Mouse (Mus musculus) heart, postnatal 25 days (tissue): Measurements from ENCODE around the gene Xntrpc. TPM values are rescaled to one million over a fixed set of nuclear protein-coding genes. Genes with fewer than 3 reads are reported as not detected.
A peak's percentile ranks its signal among the peaks of the same experiment; 100 is the strongest.
"Not testable (repeated sequence)": the region's sequence is repeated elsewhere in the genome, so short reads cannot be mapped to it uniquely, and the experiment has no call there.

ENCODE experiments used
- DNase-seq: peaks from one replicate; pipeline ENCODE4 v3.0.0; 2022; ENCODE audit warnings: low spot score
- intact Hi-C: fragments of 180-260 bp; cut with DNase I; formaldehyde crosslinking; loops from one replicate; pipeline ENCODE4 v1.15.1; 2025
- total RNA-seq, 2 experiments: library from RNA; stranded (reverse); gene quantifications; 2 replicates each; pipeline ENCODE4 v1.2.3; 2021

The Xntrpc gene
- under 1 TPM; 0.91 to 0.92 TPM for total RNA-seq

DNA sequence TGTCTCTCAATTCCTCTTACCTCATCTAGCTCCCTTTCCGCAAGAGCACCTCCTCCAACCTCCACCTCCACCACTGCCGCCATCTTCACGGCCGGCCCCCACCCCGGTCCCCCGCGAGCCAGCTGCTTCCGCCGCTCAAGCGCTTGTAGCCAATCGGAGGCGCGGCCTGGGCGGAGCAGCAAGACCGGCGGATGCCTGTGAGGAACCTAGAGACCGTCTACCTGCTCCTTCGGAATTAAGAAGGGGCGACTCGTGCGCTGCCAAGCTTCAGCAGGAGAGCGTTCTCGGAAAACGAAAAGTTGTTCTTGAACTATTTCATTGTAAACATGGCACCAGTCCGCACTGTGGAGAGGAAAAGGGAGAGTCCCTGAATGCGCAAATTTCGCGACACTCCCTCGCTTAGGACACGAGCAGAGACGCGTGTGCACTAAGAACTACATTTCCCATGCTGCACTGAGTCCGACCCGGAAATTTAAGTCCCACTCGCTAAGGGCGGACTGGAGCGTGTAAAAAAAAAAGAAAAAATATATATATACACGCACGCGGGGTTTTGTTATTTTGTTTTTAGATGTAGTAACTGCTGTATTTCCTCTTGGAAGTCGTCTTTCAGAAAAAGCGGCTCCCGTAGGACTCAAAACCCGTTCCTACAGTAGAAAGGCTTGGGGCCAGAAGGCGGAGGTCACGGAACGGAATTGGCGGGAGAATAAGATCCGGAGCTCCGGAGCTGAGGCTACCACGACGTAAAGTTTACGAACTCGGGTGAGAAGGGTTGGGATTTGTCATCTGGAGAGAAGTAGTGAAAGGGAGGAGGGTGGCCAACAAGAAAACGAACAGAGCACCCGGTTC lies at the start of gene Xntrpc, which contains the start of the genes Rnf121 and Xndc1:
Xntrpc (plus strand) TSS at position 668 of the 846 bp plus-strand sequence.
Rnf121 (minus strand) TSS at position 424 of the 846 bp plus-strand sequence.
Xndc1 (plus strand) TSS at position 466 of the 846 bp plus-strand sequence.
- intact Hi-C loops: loop anchor here (5.0 kb wide), 1 partner anchor 158 kb away; the partner anchor contains the start of genes Lamtor1 and Tomt
- DNase-seq: peak; percentile 89

DNA sequence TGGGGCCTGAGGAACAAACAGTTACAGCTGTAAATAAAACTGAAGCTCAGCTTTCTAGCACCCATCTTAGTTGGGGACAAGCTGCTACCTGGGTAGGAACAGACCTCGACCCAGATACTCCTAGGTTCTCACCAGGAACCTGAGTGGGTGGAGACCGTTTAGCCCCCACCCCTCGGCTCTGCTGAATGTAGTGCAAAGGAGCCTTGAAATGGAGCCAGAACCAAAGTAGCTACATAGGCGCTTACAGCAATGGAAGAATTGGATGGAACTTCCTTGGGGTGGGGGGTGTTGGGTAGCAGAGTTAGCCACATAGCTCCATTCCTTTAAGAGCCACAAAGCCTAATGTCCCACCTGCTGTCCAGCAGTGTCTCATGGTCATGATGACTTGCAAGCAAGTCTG lies 48.6 kb upstream of the Xntrpc start:
- no peak for DNase-seq
- intact Hi-C loops: no loop called here

DNA sequence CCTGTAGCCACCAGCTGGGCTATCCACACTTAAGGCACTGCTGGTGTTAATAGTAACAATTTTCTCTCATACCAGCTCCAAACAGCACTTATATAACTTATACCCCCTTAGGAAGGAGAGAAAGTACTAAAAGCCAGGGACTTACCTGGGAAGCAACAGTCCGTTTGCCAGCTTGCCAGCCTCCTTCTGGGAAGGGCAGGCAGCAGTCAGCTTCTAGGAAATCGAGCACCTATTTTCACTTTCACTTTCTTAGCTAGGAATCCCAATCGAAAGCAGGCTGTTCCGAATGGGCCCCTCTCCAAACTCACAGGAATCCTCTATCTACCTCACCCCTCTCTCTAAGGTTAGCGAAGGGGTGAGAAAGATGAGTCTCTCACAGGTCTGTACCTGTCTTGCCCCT lies 48.1 kb upstream of the Xntrpc start:
- no peak for DNase-seq
- intact Hi-C loops: no loop called here

DNA sequence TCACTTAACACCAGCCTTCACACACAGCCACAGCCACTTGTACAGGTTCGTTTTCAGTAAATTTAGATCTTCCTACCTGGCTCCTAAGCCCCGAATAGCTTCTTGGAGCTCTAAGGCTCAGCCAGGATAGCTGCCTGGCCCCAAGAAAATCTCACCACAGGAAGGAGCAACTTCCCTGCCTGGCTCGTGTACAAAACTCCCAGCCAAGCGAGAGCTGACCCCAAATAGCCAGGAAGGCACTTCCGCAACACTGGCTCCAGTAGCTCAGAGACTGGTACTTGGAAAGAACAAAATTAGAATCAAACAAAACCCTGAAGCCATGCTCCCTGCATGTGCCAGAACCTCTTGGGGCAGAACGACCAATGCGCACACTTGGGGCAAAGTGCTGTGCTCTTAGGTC lies 47.5 kb upstream of the Xntrpc start:
- intact Hi-C loops: no loop called here
- no peak for DNase-seq

DNA sequence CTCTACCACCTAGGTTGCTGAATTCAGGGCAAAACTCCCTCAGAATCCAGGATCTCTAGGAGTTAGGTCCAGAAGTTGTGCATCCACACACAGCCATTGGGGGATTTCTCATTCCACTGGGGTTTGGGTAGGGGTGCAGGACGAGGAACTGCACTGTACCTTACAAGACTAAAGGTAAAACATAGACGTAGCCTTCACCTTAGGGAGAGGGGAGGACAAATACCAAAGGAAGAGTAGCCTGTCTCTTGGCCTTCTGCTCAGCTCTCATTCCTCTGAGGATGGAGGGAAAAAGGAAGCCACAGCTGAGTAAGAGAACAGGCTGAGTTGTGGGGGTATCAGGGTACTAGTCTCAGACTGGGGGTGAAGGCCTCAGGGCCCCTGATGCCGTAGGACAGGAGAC lies 46.9 kb upstream of the Xntrpc start, which contains the start of gene Il18bp:
Il18bp (minus strand) TSS at position 101 of the 400 bp plus-strand sequence.
- DNase-seq: no peak
- intact Hi-C loops: no loop called here

DNA sequence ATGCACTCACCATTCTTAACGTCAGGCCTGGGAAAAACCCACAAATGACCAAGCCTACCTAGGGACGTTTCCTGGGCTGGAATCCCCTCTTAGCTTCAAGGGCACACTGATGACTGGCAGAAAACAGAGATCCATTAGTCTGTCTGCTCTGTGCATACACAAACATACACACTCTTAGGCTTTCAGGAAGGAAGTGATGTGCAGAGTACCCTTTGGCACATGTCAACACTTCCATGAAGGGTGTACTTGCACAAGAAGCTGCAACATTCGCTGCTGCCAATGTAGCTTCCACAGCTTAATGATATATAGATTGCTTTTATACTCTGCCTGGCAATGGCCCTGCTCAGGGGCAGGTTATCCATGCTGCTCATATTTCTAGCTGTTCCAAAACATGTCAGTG lies 46.2 kb upstream of the Xntrpc start:
- intact Hi-C loops: no loop called here
- DNase-seq: no peak

DNA sequence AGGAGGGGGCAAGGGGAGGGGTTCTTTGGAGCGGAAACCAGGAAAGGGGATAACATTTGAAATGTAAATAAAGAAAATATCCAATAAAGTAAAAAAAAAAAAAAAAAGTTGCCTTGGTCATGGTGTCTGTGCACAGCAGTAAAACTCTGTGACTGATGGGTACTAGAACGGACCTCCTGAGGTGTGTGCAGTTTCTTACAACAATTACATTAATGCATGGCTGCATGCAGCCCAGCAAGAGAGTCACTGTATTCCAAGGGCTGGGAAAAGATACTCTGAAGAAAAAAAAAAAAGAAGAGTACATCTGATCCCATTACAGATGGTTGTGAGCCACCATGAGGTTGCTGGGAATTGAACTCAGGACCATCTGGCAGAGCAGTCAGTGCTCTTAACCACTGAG lies 44.6 kb upstream of the Xntrpc start:
- intact Hi-C loops, DNase-seq: not testable (repeated sequence)

DNA sequence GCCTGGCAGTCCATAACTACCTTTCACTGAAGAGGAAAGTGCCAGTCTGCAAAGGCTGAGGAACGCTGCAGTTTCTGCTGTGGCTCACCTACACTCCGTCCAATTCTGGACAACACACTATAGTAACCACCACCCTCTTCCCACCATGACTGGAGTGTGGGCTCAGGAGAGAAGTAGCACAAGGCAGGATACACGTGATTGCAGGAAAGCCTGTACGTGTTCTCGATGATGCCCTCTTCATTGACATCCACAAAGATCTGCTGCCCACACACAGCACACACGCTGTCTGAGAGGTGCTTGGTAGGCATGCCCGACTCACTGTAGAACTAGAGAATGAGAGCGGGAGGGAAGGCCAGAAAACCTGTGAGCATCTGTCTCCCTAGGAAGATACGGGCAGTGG lies 41.7 kb upstream of the Xntrpc start:
- intact Hi-C loops: no loop called here
- DNase-seq: no peak

DNA sequence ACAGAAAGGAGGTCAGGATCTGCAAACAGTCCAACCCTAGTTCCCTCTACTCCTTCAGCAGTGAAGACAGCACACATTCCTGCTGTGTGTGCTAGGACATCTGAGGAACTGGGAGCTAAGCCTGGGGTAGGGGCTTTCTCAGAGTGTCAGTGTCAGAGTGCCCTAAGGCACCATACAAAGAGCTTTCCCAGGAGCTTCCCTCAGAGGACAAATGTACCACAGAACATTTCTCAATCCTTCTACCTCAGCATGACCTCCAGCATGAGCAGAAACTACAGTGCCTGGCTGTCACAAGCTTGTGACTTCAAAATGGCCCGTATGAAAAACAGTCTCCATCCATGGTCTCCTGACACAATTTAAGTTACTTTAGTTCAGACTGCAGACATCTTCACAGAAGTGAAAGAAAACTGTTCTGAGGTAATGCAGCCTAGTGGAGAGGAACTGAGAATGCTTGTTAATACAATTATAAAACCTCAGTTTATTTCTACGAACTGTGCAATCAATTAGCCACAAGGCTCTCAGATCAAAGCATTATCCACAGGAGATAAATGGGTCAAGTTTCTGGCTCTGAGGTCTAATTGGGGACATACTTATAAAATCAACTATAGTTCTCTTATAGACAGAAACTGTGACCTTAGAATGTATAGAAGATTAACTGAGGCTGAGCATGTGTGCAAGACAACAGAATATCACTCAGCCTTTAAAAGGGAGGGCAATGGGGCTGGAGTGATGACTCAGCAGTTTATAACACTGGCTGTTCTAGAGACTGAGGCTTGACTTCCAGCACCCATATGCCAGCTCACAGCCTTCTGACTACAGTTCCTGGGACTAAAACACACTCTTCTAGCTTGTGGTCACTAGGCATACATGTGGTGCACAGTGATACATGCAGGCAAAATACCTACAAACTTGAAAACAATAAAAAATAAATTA lies 40.1 kb upstream of the Xntrpc start:
- intact Hi-C loops: no loop called here
- DNase-seq: no peak

DNA sequence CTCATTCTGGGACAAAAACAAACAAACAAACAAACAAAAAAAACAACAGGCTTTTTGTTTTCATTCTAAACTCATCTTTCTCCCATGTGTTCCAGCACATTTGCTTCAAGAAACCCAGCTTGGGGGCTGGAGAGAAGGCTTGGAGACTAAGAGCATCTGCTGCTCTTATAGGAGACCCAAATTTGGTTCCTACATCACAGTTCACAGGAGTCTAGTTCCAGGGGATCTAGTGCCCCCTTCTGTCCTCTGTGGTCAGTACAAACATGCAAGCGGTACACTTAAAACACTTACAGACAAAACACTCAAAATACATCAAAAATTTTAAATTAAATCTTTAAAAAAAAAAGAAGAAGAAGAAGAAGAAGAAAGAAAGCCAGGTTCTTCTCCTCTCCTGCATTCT lies 30.6 kb upstream of the Xntrpc start:
- no peak for DNase-seq
- intact Hi-C loops: loop anchor here (5.0 kb wide), 1 partner anchor 38 kb away; no protein-coding TSS in a partner anchor

DNA sequence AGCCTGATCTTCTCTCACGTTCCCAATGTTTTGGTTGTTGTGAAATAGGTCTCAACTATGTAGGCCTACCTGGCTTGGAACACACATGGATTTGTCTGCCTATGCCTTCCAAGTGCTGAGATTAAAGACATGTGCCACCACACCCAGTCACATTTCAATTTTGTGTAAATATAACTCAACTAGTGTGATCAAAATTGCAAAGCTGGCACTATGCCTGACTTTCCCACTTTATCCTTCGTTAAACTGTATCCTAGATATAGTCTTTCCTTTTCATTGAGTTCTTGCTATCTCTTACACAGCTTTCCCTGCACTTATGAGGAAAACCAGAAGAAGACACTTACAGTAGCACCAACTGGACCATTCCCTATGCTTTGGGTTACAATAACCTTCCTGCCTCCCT lies 30.0 kb upstream of the Xntrpc start:
- intact Hi-C loops: no loop called here
- DNase-seq: no peak

DNA sequence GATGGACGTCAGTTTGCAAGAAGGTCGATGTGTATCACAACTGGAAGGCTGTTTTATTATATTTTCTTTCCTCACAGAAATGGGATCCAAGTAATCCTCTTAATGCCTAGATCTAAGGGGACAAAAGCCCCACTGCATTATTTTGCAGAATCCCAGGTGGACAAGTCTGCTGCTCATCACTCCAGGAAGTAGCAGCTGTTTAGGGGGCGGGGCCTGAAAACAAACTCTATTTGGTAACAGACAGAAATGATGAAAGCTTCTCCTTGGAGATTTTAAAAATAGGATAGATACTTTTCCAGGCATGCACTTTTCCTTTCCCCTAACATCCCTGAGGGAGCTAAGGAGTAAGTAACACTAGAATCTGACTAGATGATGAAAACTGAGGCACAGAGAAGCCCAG lies 28.2 kb upstream of the Xntrpc start:
- intact Hi-C loops: no loop called here

DNA sequence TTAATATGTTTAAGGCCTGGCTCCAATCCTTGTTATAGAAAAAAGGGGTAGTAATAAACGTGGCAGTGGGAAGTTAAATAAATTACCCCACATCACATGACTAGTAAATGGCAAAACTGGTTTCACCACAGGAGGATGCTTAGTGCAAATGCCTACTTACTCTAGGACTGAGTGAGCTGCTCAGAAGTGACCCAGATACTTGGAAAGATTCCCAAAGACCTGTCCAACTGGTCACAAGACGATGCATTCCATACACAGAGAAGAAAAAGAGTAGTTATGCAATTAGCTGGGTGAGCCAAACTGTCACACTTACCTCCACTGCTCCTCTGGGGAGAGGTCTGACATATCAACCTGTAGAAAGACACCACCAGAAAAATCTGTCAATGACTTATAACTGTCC lies 23.2 kb upstream of the Xntrpc start:
- intact Hi-C loops: no loop called here
- no peak for DNase-seq

More for the DNA sequence above, 28.2 kb upstream of the Xntrpc start:
- DNase-seq: no peak

DNA sequence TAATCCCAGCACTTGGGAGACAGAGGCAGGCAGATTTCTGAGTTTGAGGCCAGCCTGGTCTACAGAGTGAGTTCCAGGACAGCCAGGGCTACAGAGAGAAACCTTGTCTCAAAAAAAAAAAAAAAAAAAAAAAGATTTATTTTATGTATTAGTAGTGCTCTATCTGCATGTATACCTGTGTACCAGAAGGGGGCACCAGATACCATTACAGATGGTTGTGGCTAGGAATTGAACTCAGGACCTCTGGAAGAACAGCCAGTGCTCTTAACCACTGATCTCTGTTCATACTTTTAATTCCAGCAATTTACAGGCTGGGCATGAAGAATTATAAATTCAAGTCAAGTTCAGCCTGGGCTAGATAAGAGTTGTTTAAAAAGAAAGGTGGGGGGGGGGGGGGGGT lies 17.0 kb upstream of the Xntrpc start:
- intact Hi-C loops: loop anchor here (5.0 kb wide), 1 partner anchor 89 kb away; no protein-coding TSS in a partner anchor

DNA sequence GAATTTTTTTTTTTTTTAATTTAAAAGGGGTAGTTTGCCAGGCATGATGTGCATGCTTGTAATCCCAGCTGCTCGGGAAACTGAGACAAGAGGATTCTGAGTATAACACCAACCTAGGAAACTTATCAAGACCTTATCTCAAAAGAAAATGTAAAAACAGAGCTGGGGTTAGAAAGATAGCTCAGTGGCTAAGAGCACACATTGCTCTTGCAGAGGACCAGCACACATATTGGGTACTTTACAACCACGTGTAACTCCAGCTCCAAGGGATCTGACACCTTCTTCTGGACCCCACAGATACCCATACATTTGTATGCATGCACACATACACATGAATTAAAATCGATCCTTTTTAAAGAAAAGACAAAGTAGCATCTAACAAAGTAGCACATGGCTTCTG lies 4.2 kb upstream of the Xntrpc start:
- no peak for DNase-seq
- intact Hi-C loops: loop anchor here (5.0 kb wide), 1 partner anchor 129 kb away; the partner anchor contains the start of genes Lrrc51 and Numa1

More for the DNA sequence above, 17.0 kb upstream of the Xntrpc start:
- not testable (repeated sequence) for DNase-seq

DNA sequence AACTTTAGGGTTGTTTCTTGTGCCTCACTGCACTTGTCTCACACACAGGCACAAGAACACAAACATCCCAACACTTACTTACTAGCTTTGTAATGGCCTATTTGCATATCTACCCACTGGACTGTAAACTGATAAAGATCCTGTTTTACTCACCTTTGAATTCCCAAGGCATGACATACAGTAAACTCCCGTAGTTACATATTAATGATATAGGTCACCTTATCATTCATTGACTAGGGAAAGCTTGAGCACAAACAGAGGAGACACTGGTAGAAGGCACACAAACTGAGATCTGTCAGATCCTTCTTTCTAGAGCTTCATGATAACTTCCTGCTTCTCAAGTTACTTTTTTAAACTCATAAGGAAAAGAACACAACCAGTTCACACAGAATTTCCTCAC lies 3.3 kb upstream of the Xntrpc start:
- no peak for DNase-seq
- intact Hi-C loops: loop anchor here (5.0 kb wide), 1 partner anchor 130 kb away; the partner anchor contains the start of genes Lrrc51 and Numa1

DNA sequence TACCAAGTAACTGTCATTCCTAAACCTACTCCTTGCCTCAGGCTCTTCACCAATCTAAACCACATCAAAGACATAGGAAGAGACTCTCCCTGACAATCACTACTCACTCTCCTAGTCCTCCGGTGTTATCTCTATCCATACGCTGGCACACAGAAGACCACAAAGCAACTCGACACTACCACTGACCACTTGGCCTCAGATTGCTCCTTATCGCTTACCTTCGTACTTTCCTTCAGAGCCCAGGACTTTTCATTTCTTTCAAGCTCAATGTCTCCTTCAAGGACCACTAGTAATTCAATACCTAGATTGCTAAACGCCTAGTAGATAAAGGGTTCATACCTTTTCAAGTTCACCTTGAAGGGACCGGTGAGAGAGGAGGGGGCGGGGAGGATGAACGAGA lies 1.6 kb upstream of the Xntrpc start:
- no peak for DNase-seq
- intact Hi-C loops: loop anchor here (5.0 kb wide), 1 partner anchor 132 kb away; the partner anchor contains the start of genes Lrrc51 and Numa1

DNA sequence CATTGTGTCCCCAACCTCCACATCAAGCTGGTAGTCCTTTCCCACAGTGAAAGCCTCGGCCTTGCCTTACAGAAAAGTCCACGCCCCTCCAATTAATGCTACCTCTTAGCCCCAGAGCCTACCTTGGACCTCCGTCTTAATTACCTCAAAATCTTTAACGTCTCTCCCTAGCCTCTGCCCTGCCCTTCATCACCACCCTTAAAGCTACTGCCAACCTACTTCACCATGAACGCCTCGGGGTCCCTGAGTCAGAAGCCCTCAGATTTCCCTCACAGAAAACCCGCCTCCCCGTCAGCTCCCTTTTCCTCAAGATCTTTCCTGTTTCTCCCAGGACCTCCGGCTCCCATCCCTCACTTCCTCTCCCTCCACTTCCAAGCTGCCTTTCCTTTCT lies 863 bp upstream of the Xntrpc start:
- intact Hi-C loops: loop anchor here (5.0 kb wide), 2 partner anchors 132 to 157 kb away; partner anchors contain the start of genes Lamtor1, Lrrc51, Numa1 and Tomt
- DNase-seq: no peak

DNA sequence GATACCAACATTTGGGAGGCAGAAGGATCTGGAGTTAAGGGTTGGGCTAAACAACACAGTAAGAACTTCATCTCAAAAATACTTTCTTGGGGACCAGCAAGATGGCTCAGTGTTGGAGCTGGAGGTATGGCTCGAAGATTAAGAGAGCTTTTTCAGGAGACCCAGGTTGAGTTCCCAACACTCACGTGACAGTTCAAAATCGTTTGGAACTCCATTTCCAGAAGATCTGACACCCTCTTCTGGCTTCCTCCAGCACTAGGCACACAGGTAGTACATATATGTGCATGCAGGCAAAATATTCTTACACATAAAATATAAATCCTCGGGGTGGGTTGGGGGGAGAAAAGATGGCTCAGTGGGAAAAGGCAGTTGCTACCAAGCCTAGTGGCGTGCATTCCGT lies 850 bp downstream of the Xntrpc start:
- no peak for DNase-seq
- intact Hi-C loops: loop anchor here (5.0 kb wide), 1 partner anchor 159 kb away; the partner anchor contains the start of genes Lamtor1 and Tomt
